Mouse (Mus musculus) E14TG2a.4 (cell line): Measurements from ENCODE around the gene Pde2a.

Experiments
- H3K27me3 ChIP-seq: 2 replicates; pipeline ENCODE4 v1.6.1; 2014; ENCODE audit warnings: low read length, control low read depth; ENCODE audit not compliant: insufficient read depth
- H3K36me3 ChIP-seq: 2 replicates; pipeline ENCODE4 v1.6.1; 2014; ENCODE audit warnings: low read length, control low read depth; ENCODE audit not compliant: insufficient read depth
- H3K4me1 ChIP-seq: replicated peaks from 2 replicates; pipeline ENCODE4 v1.6.1; 2014; ENCODE audit warnings: low read depth, low read length, control low read depth
- H3K4me3 ChIP-seq: replicated peaks from 2 replicates; pipeline ENCODE4 v1.5.1; 2014; ENCODE audit warnings: mild to moderate bottlenecking, low read length
- H3K9me3 ChIP-seq: 2 replicates; pipeline ENCODE4 v1.6.1; 2014; ENCODE audit warnings: low read length, control low read depth
- CTCF ChIP-seq: conservative IDR thresholded peaks from 2 replicates; pipeline ENCODE4 v1.5.1; 2014; ENCODE audit warnings: low read length
- NANOG ChIP-seq: IDR thresholded peaks from 2 replicates; pipeline ENCODE4 v1.6.1; 2014; ENCODE audit warnings: borderline replicate concordance, low read length, mixed read lengths
- POU5F1 ChIP-seq: IDR thresholded peaks from 2 replicates; pipeline ENCODE4 v1.6.1; 2014; ENCODE audit warnings: low read length, borderline replicate concordance

The Pde2a gene

DNA sequence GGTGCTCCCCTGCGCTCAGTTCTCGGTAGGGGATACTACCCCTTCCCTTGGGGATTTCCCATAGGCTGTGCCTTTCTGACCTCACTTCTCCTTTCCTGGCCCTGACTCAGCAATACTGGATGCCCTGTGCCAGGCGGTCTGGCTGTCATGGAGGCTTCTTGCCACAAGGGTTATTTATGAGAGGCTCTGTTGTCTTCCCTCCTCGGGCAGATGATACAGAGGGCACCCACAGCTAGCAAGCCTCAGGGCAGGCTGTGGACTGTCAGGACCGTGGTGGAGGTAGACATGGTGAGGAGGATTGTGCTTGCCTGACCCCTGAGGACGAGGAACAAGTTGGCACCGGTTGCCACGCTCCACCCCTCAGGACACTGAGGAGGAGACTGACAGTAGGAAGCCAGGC, 39.1 kb upstream of the Pde2a start:
- peaks cover 21% of the 10 kb centered on the region for H3K36me3 ChIP-seq
- no peaks in the 10 kb centered on the region for H3K9me3 ChIP-seq
- no peaks in the 10 kb centered on the region for H3K27me3 ChIP-seq
- H3K4me1 ChIP-seq: peaks cover 67% of the 10 kb centered on the region
- peak overlapping the region; percentile 29; the same call in 1 of the 2 replicates for H3K4me3 ChIP-seq
- TF ChIP-seq POU5F1: no peak
- no peak; the same call in 1 of the 2 replicates for TF ChIP-seq CTCF
- TF ChIP-seq NANOG: no peak

DNA sequence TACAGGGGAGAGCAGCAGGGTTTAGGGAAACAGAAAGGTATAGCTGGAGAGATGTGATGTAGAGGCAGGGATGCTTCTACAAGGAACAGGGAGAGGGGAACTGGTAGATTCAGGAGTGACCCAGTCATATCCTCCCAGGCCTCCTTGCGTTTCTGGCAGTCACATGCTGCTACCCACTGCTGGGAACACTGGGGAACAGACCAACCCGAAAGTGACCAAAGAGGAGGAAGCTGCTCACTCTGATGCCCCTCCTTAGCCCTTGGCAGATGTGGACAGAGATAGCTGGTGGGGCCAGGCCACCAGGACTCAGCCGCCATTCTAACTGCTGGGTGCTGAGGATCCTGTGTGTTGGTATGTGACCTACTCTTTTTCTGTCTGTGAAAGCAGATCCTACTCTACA, 37.7 kb upstream of the Pde2a start:
- Histone ChIP-seq H3K36me3 (peaks cover 34% of the 10 kb centered on the region), H3K4me3 (no peak overlapping the region), H3K9me3 (no peaks in the 10 kb centered on the region), H3K4me1 (peaks cover 56% of the 10 kb centered on the region), H3K27me3 (no peaks in the 10 kb centered on the region)
- TF ChIP-seq POU5F1: no peak
- TF ChIP-seq CTCF: no peak
- TF ChIP-seq NANOG: no peak

DNA sequence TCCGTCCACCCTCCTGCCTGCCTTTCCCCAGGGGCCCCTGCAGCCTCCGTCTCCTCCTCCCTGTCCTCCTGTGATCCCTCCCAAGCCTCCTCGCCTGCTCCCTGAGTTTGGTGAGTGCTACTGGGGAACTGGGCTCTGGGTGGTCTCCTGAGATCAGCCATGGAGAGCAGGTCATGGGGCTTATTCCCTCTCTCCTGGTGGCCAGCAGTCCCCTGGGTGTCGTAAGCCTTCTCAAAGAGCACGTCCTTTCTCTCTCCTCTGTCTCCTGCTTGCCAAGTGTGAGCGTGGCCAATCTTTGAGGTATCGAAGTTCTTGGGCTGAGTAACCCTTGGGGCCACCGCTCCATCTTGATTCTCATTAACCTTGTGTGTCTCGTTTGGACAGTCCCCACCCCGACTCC, 36.6 kb upstream of the Pde2a start:
- peaks cover 56% of the 10 kb centered on the region for H3K4me1 ChIP-seq
- no peaks in the 10 kb centered on the region for H3K27me3 ChIP-seq
- 0 out of 2 replicates have a peak overlapping the region, but pooled peaks have one; percentile 20 for H3K4me3 ChIP-seq
- H3K9me3 ChIP-seq: no peaks in the 10 kb centered on the region
- H3K36me3 ChIP-seq: peaks cover 43% of the 10 kb centered on the region
- TF ChIP-seq CTCF (no peak), NANOG (no peak), POU5F1 (no peak)

DNA sequence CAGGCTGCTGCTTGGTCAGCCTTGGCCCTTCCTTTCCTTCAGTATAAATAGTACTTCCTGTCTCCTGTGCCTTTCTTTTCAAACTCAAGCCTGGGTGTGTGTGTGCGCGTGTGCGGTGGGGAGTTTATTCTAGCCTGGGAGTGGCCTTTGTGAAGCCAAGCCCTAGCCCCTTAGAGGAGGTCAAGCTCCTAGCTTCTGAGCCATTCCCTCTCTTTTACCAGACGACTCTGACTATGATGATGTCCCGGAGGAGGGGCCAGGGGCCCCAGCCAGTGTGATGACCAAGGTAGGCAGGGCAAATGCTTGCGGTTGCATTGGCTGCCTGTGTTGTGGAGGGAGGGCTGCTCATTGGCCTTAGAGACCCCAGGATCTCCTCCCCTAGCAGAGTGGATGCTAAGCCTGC, 36.2 kb upstream of the Pde2a start:
- Histone ChIP-seq H3K9me3 (no peaks in the 10 kb centered on the region), H3K4me1 (peaks cover 56% of the 10 kb centered on the region), H3K4me3 (0 out of 2 replicates have a peak overlapping the region, but pooled peaks have one; percentile 20), H3K36me3 (peaks cover 45% of the 10 kb centered on the region), H3K27me3 (no peaks in the 10 kb centered on the region)
- TF ChIP-seq POU5F1: no peak
- TF ChIP-seq NANOG: no peak
- no peak for TF ChIP-seq CTCF

DNA sequence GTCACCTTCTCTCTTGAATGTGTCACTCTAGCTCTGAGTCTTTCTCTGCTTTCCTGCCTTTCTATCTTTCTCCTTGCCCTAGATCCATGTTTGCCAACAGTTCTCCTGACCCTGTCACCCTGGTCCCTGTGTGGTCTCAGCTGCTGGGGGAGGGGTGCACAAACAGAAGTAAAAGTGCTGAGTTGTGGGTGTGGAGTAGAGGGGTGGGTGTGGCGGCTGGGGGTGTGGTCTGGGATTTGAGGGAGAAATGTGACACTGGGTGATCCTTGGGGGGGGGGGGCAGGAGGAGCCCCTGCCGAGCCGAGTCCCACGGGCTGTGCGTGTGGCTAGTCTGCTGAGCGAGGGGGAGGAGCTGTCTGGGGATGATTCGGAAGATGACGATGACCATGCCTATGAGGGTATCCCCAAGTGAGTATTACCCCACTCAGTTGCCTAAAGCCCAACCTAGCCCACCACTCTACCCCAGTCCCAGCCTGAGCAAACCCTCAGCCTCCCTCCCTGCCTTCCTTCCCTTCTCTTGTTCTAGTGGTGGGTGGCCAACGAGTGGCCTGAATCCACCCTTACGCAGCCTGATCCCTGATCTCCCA, 35.5 kb upstream of the Pde2a start:
- no peaks in the 10 kb centered on the region for H3K27me3 ChIP-seq
- H3K4me1 ChIP-seq: peaks cover 58% of the 10 kb centered on the region
- no peaks in the 10 kb centered on the region for H3K9me3 ChIP-seq
- peaks cover 51% of the 10 kb centered on the region for H3K36me3 ChIP-seq
- TF ChIP-seq CTCF (no peak), POU5F1 (no peak), NANOG (no peak)
- no peak overlapping the region for H3K4me3 ChIP-seq

DNA sequence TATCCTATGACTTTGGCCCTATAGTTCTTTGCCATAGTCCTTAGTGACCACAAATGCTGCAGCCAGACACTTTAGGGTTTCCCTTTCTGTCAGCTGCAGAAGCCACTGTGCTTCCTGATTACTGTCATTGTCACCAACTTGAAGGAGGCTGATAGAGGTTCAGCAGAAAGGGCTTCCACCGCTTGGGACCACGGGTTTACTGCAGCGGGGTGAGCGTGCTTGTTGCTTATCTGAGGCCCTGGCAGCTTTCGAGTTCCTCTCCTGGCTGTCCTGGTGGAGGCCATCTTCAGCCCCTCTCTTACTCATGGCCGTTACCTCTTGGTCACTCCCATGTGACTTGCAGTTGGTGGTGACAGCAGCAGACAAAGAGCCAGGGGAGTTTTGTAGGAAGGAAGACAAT, 32.2 kb upstream of the Pde2a start:
- TF ChIP-seq CTCF (no peak), POU5F1 (no peak)
- H3K4me1 ChIP-seq: peaks cover 57% of the 10 kb centered on the region
- no peak overlapping the region for H3K4me3 ChIP-seq
- peaks cover 51% of the 10 kb centered on the region for H3K36me3 ChIP-seq
- H3K9me3 ChIP-seq: no peaks in the 10 kb centered on the region
- no peaks in the 10 kb centered on the region for H3K27me3 ChIP-seq

DNA sequence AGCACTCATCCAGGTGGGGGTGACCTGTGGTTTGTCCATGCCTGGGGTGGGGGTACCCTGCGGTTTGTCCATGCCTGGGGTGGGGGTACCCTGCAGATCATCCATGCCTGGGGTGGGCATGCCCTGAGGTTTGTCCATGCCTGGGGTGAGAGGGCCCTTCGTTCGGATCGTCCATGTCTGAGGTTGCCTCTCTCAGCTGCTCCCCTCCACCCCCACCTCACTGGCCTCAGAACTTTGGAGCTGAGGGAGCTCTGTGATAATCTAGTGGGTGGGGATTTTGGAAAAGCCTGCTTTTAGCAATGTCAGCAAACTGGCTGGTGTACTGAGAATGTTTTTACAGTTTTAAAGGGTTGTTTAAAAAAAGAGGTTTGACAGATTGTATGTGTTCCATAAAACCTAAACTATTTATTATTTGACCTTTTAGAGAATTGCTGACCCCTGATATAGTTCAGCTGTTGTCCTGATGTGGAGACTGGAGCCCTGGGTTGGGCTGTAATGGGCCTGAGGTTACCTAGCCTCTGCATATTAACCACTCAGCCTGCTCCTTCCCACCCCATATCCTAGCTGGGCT, 29.5 kb upstream of the Pde2a start:
- Histone ChIP-seq H3K9me3 (peaks cover 1% of the 10 kb centered on the region), H3K36me3 (peaks cover 61% of the 10 kb centered on the region), H3K4me3 (no peak overlapping the region), H3K4me1 (peaks cover 55% of the 10 kb centered on the region), H3K27me3 (no peaks in the 10 kb centered on the region)
- TF ChIP-seq CTCF: no peak
- TF ChIP-seq NANOG: no peak
- TF ChIP-seq POU5F1: no peak

DNA sequence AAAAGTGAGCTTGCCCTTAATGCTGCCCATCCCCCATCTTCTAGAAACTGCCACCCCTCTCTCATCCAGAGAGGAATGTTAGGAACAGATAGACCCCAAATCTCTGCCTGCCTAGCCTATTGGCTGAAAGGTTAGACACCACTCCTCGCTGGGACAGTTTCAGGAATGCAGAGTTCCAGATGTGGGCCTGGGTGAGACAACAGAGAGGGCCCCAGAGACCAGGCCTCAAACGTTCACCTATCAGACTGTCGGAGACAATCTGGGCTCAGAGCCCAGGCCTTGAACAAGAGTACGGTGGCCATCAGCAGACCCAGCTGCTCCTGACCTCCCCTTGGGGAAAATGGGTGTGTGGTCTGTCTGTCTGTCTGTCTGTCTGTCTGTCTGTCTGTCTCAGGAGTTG, 28.5 kb upstream of the Pde2a start:
- Histone ChIP-seq H3K36me3 (peaks cover 65% of the 10 kb centered on the region), H3K9me3 (peaks cover 12% of the 10 kb centered on the region), H3K4me1 (peaks cover 55% of the 10 kb centered on the region), H3K4me3 (peak overlapping the region; percentile 59), H3K27me3 (no peaks in the 10 kb centered on the region)
- no peak for TF ChIP-seq POU5F1
- no peak for TF ChIP-seq CTCF
- no peak for TF ChIP-seq NANOG
